Mouse (Mus musculus) stomach, postnatal 0 days (tissue): ENCODE measurements around the gene Plpp4. TPM values are rescaled to one million over a fixed set of nuclear protein-coding genes. Genes with fewer than 3 reads are reported as not detected.

Experiments used
- ATAC-seq: fragments of 200-750 bp; cut with Nextera tagmentation; 2 replicates; pipeline ENCODE4 v1.8.0; 2017; ENCODE audit not compliant: low FRiP score, low TSS enrichment
- DNase-seq: peaks from one replicate; pipeline ENCODE4 v3.0.0-alpha.2; 2016; ENCODE audit warnings: low spot score
- H3K27ac ChIP-seq: fragments of 300-500 bp; sonication (generic); replicated peaks from 2 replicates; pipeline ENCODE4 v1.5.1; 2014; ENCODE audit warnings: mild to moderate bottlenecking, control low read depth
- H3K27me3 ChIP-seq: fragments of 300-500 bp; sonication (generic); 2 replicates; pipeline ENCODE4 v1.6.1; 2014; ENCODE audit warnings: low read length; ENCODE audit not compliant: control insufficient read depth, insufficient read depth
- H3K36me3 ChIP-seq: fragments of 300-500 bp; sonication (generic); 2 replicates; pipeline ENCODE4 v1.6.1; 2014; ENCODE audit warnings: low read length, mixed read lengths; ENCODE audit not compliant: control insufficient read depth, insufficient read depth
- H3K4me1 ChIP-seq: fragments of 300-500 bp; sonication (generic); replicated peaks from 2 replicates; pipeline ENCODE4 v1.6.1; 2014; ENCODE audit warnings: antibody characterized with exemption; ENCODE audit not compliant: control insufficient read depth, insufficient read depth
- H3K4me2 ChIP-seq: fragments of 300-500 bp; sonication (generic); replicated peaks from 2 replicates; pipeline ENCODE4 v1.6.1; 2014; ENCODE audit warnings: low read depth, mild to moderate bottlenecking, control low read depth, moderate library complexity
- H3K4me3 ChIP-seq: fragments of 300-500 bp; sonication (generic); 2 replicates; pipeline ENCODE4 v1.5.1; 2014; ENCODE audit warnings: low read depth, low read length, control low read depth
- H3K9ac ChIP-seq: fragments of 300-500 bp; sonication (generic); 2 replicates; pipeline ENCODE4 v1.6.1; 2014; ENCODE audit warnings: mild to moderate bottlenecking, low read length, control low read depth, mixed read lengths
- H3K9me3 ChIP-seq: fragments of 300-500 bp; sonication (generic); 2 replicates; pipeline ENCODE4 v1.6.1; 2016; ENCODE audit warnings: low read length; ENCODE audit not compliant: control insufficient read depth
- CTCF ChIP-seq: IDR thresholded peaks from 2 replicates; pipeline ENCODE4 v1.5.1; 2016; ENCODE audit warnings: antibody characterized with exemption, low read depth, mild to moderate bottlenecking, moderate library complexity
- EP300 ChIP-seq: optimal IDR thresholded peaks from 2 replicates; pipeline ENCODE3; 2016; ENCODE audit warnings: antibody characterized with exemption
- WGBS: fragments of 180-500 bp; shearing (Covaris S2); extraction: QIAGEN DNeasy Blood & Tissue Kit; methylation state at CpG from one replicate; pipeline ENCODE4 v1.1.7; 2014; 5-methylcytosine and 5-hydroxymethylcytosine counted together
- polyA plus RNA-seq: library from polyadenylated mRNA; unstranded; fragments of >200 nt; fragmentation: Nextera tagmentation; extraction: Ambion mirVana; gene quantifications from 2 replicates; pipeline ENCODE4 v1.2.1, GENCODE M21; 2015

Gene Plpp4
- polyA plus RNA-seq, 1 experiment from 2014 or later = 0.99 TPM

GRCm38 (mm10) chr7:129428794-129429193 lies 172.0 kb downstream of the Plpp4 start:
- no peak overlapping the region for H3K9ac ChIP-seq
- DNase-seq = no peak
- H3K36me3 ChIP-seq = no peaks in the 10 kb centered on the region
- H3K27me3 ChIP-seq = no peaks in the 10 kb centered on the region
- H3K4me3 ChIP-seq = no peak overlapping the region
- no peak for TF ChIP-seq EP300
- TF ChIP-seq CTCF = 0 out of 2 replicates have a peak, but pooled peaks have one; percentile 10
- ATAC-seq = no peak
- no peak overlapping the region for H3K4me2 ChIP-seq
- H3K4me1 ChIP-seq = no peaks in the 10 kb centered on the region
- no peaks in the 10 kb centered on the region for H3K9me3 ChIP-seq
- WGBS = 38% methylated on average over 4 of the region's 4 CpGs
- no peak overlapping the region for H3K27ac ChIP-seq

GRCm38 (mm10) chr7:129429903-129430302 lies 173.1 kb downstream of the Plpp4 start:
- Histone ChIP-seq H3K36me3 (no peaks in the 10 kb centered on the region), H3K4me2 (no peak overlapping the region), H3K27me3 (no peaks in the 10 kb centered on the region), H3K9ac (no peak overlapping the region), H3K27ac (no peak overlapping the region), H3K4me1 (no peaks in the 10 kb centered on the region), H3K4me3 (no peak overlapping the region), H3K9me3 (no peaks in the 10 kb centered on the region)
- 86% methylated on average over 3 of the region's 3 CpGs for WGBS
- TF ChIP-seq CTCF = no peak
- TF ChIP-seq EP300 = no peak
- ATAC-seq (no peak), DNase-seq (no peak)
